Mouse (Mus musculus) liver, adult 2 months (tissue): ENCODE results near the gene Pmel. TPM values are rescaled to one million over a fixed set of nuclear protein-coding genes. Genes with fewer than 3 reads are reported as not detected.

Source experiments
- DNase-seq: peaks from one replicate; pipeline ENCODE4 v3.0.0-alpha.2; 2011; ENCODE audit warnings: low read depth, low spot score; ENCODE audit errors: extremely low read depth
- H3K27ac ChIP-seq: fragments of 200-500 bp; replicated peaks from 2 replicates; pipeline ENCODE4 v1.5.1; 2012; ENCODE audit warnings: low read depth, mild to moderate bottlenecking, control low read depth, inconsistent platforms, low read length; ENCODE audit not compliant: insufficient read depth
- H3K27me3 ChIP-seq: fragments of 200-500 bp; 2 replicates; pipeline ENCODE4 v1.6.1; 2012; ENCODE audit warnings: mild to moderate bottlenecking, moderate library complexity, low read length, inconsistent platforms; ENCODE audit not compliant: control insufficient read depth, insufficient read depth
- H3K36me3 ChIP-seq: fragments of 200-500 bp; 2 replicates; pipeline ENCODE4 v1.6.1; 2012; ENCODE audit warnings: low read length, inconsistent platforms; ENCODE audit not compliant: control insufficient read depth, insufficient read depth
- H3K4me1 ChIP-seq: fragments of 200-500 bp; 2 replicates; pipeline ENCODE4 v1.6.1; 2011; ENCODE audit warnings: low read length; ENCODE audit not compliant: control insufficient read depth, insufficient read depth
- H3K4me3 ChIP-seq: fragments of 200-500 bp; 2 replicates; pipeline ENCODE4 v1.5.1; 2011; ENCODE audit warnings: low read depth, mild to moderate bottlenecking, control low read depth, low read length, moderate library complexity; ENCODE audit not compliant: insufficient read depth
- H3K79me2 ChIP-seq: fragments of 200-500 bp; 2 replicates; pipeline ENCODE4 v1.6.1; 2012; ENCODE audit warnings: inconsistent platforms, mild to moderate bottlenecking, low read length, moderate library complexity; ENCODE audit not compliant: control insufficient read depth, insufficient read depth
- H3K9ac ChIP-seq: fragments of 200-500 bp; 2 replicates; pipeline ENCODE4 v1.6.1; 2012; ENCODE audit warnings: low read depth, mild to moderate bottlenecking, control low read depth, inconsistent platforms, low read length
- CTCF ChIP-seq: fragments of 200-500 bp; IDR thresholded peaks from 2 replicates; pipeline ENCODE4 v1.5.1; 2011; ENCODE audit warnings: low read depth, low read length, control low read depth
- POLR2A ChIP-seq: fragments of 200-500 bp; IDR thresholded peaks from 2 replicates; pipeline ENCODE4 v1.6.1; 2011; ENCODE audit warnings: low read length, control low read depth; ENCODE audit not compliant: insufficient read depth; ENCODE audit errors: extremely low read depth
- WGBS: fragments of 180-500 bp; shearing (Covaris S2); methylation state at CpG from one replicate; pipeline ENCODE4 v1.1.7; 2018; 5-methylcytosine and 5-hydroxymethylcytosine counted together
- polyA plus RNA-seq: library from polyadenylated mRNA; depleted of rRNA; stranded (reverse); fragments of >200 nt; gene quantifications from 2 replicates; pipeline ENCODE4 v1.2.3, GENCODE M21; 2012
- total RNA-seq: library from RNA; depleted of rRNA; stranded (reverse); fragments of >200 nt; gene quantifications from 2 replicates; pipeline ENCODE4 v1.2.3, GENCODE M21; 2014

The Pmel gene
- total and polyA plus RNA-seq, 2 experiments, result 0.09 to 0.72 TPM

DNA sequence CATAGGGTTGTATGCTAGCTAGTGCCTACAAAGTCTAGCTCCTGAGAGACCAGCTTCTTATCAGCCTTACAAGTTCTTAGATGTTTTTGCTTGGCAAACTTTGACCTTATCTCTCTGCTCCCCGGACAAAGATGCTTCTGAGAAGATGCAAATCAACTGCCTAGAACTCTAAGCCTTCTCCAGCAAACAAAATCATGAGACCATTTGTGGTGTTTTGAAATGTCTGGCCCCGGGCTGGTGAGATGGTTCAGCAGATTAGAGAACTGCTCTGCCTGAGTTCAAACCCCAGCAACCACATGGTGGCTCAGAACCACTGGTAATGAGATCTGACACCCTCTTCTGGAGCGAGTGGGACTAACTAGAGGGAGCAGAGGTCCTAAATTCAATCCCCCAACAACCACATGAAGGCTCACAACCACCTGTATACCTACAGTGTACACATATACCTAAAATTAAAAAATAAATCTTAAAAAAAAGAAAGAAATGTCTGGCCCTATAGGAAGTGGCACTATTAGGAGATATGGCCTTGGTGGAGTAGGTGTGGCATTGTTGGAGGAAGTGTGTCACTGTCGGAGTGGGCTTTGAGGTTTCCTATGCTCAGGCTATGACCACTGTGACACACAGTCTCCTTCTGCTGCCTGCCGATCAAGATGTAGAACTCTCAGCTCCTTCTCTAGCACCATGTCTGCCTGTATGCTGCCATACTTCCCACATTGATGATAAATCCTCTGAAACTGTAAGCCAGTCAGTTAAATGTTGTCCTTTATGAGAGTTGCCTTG is 40.4 kb upstream of the Pmel start:
- Histone ChIP-seq H3K36me3 (no peaks in the 10 kb centered on the region), H3K4me3 (no peak overlapping the region), H3K27ac (no peak overlapping the region), H3K9ac (no peak overlapping the region), H3K79me2 (no peaks in the 10 kb centered on the region), H3K27me3 (no peaks in the 10 kb centered on the region), H3K4me1 (no peaks in the 10 kb centered on the region)
- no peak for DNase-seq
- TF ChIP-seq CTCF (no peak), POLR2A (no peak)
- 64% methylated on average over 5 of the region's 5 CpGs for WGBS

DNA sequence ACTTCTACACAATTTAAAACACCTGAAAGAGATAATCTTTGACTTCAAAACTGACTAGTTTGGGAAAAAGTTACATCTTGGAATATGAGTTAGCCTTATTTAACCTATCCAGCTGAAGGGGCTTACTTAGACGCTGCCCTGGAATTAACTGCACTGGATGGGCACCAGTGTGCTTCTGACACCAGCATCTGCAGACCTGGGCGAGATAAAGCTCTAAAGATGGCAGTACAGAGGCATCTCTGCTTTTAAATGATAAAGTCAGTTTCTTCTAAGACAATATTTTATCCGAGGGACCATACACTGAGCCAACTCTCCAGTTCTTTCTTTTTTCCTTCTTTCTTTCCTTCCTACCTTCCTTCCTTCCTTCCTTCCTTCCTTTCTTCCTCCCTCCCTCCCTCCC is 39.2 kb upstream of the Pmel start:
- H3K4me3 ChIP-seq, result no peak overlapping the region
- no peaks in the 10 kb centered on the region for H3K36me3 ChIP-seq
- DNase-seq, result no peak
- H3K79me2 ChIP-seq, result no peaks in the 10 kb centered on the region
- H3K27me3 ChIP-seq, result no peaks in the 10 kb centered on the region
- H3K4me1 ChIP-seq, result peaks cover 2% of the 10 kb centered on the region; the same call in 1 of the 2 replicates
- TF ChIP-seq CTCF (no peak), POLR2A (no peak)
- H3K9ac ChIP-seq, result no peak overlapping the region
- WGBS, result 83% methylated on average over 3 of the region's 3 CpGs
- no peak overlapping the region for H3K27ac ChIP-seq

DNA sequence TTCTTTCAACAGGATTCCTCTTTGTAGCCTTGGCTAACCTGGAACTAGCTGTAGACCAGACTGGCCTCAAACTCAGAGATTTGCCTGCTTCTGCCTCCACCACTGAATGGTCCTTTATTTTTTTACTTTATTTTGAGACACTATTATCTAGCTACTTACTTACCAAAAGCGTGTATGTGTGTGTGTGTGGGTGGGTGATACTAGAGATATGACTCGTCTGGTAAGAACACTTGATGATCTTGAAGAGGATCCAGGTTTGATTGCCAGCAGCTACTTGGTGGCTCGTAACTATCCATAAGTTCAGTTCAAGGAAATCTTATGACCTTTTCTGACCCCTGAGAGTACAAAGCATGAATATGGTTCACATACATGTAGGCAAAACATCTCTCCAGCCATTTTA is 38.7 kb upstream of the Pmel start:
- Histone ChIP-seq H3K9ac (no peak overlapping the region), H3K4me3 (no peak overlapping the region), H3K27me3 (no peaks in the 10 kb centered on the region), H3K27ac (no peak overlapping the region), H3K4me1 (peaks cover 2% of the 10 kb centered on the region; the same call in 1 of the 2 replicates), H3K79me2 (no peaks in the 10 kb centered on the region), H3K36me3 (no peaks in the 10 kb centered on the region)
- TF ChIP-seq CTCF, result no peak
- TF ChIP-seq POLR2A, result no peak
- WGBS, result 83% methylated on average over 3 of the region's 3 CpGs
- no peak for DNase-seq

DNA sequence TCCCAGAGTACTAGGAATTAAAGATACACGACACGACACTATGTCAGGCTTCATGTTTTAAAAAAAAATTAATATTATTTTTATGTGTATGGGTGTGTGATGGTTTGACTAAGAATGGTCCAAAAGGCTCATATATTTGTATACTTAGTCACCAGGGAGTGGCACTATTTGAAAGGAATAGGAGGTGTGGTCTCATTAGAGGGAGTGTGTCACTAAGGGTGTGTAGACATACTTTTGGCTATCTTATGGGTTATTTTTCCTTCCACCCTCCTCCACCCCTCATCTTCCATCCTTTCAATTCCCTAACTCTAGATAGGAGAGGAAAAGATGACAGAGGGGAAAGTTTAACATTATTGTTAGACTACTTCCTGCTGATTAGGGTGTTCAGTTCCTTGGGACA is 38.2 kb upstream of the Pmel start:
- Histone ChIP-seq H3K4me3 (no peak overlapping the region), H3K27ac (no peak overlapping the region), H3K27me3 (no peaks in the 10 kb centered on the region), H3K79me2 (no peaks in the 10 kb centered on the region), H3K36me3 (no peaks in the 10 kb centered on the region), H3K9ac (no peak overlapping the region), H3K4me1 (peaks cover 2% of the 10 kb centered on the region; the same call in 1 of the 2 replicates)
- 96% methylated on average over 2 of the region's 2 CpGs for WGBS
- DNase-seq, result no peak
- TF ChIP-seq CTCF (no peak), POLR2A (no peak)

DNA sequence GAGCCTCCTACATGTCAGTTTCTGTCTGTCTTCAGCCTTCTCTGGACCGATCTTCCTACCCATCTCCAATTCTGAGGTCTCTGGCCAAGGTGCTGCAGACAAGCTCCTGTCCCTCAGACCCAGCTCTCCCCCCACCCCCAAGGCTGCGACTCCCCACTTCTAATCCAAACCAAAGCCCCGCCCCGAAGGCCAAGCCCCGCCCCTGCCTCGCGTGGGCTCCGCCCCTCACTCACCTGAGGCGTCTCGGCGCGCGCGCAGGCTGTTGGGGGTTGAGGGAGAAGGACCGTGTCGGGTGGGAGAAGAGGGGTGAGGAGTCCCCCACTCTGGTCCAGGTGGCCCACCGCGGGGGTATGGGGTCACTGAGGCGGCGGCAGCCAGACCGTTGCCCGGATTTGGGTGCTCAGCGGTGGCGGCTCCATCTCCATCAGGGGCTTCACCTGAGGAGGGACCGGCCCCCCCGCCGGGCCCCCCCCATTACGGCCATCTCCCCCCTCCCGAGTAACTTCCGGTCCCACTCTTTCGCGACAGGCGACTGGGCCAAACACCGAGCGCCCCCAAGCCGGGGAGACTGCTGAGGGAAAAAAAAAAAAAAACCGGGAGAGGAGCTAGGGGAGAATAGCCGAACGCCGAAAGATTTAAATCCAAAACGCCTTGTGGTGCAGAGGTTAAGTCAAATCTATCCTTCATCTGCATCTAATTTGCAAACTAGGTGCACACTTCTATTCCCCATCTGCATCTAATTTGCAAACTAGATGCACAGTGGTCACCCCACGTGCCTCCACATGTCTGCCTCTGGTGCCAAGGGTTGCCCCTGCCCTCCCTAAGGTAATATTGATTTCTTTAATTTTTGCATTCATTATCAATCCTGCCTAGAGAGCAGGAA is 35.0 kb upstream of the Pmel start:
- no peak overlapping the region for H3K27ac ChIP-seq
- TF ChIP-seq CTCF (no peak), POLR2A (no peak)
- 2% methylated on average over 42 of the region's 42 CpGs for WGBS
- DNase-seq, result no peak
- peak overlapping the region; percentile 72 for H3K9ac ChIP-seq
- no peaks in the 10 kb centered on the region for H3K79me2 ChIP-seq
- H3K36me3 ChIP-seq, result peaks cover 12% of the 10 kb centered on the region
- peaks cover 5% of the 10 kb centered on the region for H3K4me1 ChIP-seq
- H3K4me3 ChIP-seq, result peak overlapping the region; percentile 93
- H3K27me3 ChIP-seq, result no peaks in the 10 kb centered on the region
